Mouse (Mus musculus): ENCODE measurements at regions not wholly inside any gene's neighbourhood (a gene's known extent, or its start where the extent isn't known, plus 50 kb on each side); places are given as distances from the start of the nearest gene placed in this dataset.

DNA sequence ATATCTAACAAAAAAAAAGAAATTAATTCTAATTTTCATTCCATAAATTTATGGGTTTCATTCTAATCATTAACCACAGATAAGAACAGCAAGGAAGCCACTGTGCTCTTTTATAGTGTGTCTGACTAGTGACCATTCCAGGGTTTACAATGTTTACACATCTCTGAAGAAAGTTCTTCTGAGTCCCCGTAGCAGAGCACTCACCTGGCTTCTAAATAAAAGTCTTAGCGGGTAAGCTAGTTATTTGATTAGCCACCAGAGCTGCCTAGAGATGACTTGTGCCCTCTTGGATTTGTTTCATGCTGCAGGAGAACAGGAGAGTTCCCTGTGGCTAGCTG, 206.7 kb upstream of the Ank start:
- TF ChIP-seq CTCF (IDR thresholded peaks at IDR 0.05; ENCODE audit: extremely low read depth, insufficient read length, insufficient replicate concordance, low read depth, low read length) (no peak), POLR2A (IDR thresholded peaks at IDR 0.05; ENCODE audit: low read depth, low read length) (no peak)
- Histone ChIP-seq H3K4me3 (ENCODE audit: low read depth, low read length) (no peak overlapping the region), H3K27me3 (ENCODE audit: control insufficient read depth, insufficient read depth, low read length) (no peaks in the 10 kb centered on the region), H3K4me1 (ENCODE audit: control insufficient read depth, insufficient read depth, insufficient read length, low read length) (no peaks in the 10 kb centered on the region), H3K27ac (ENCODE audit: insufficient read depth, low read depth, low read length) (no peak overlapping the region), H3K36me3 (ENCODE audit: control insufficient read depth, insufficient read depth, low read length) (no peaks in the 10 kb centered on the region)
- WGBS: 20% methylated on average over 2 of the region's 2 CpGs

DNA sequence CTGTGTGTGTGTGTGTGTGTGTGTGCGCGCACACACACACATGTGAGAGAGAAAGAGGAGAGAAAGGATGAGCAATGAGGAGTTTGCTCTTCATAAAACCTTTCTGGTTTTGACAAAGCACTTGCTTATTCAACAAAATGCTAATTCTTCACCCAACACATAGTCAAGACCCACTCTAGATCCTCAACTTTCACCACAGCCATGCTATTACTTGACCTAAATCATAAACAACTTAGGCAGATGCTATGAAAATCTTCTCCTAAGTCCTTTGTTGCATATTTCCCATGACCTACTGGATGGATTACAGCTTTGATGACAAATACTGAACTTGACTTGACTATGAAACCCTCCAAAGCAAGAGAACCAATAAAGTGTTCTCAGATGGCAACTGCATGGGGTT, 196.3 kb upstream of the Ank start:
- H3K4me1 ChIP-seq (ENCODE audit: control insufficient read depth, insufficient read depth, insufficient read length, low read length): no peaks in the 10 kb centered on the region
- no peak overlapping the region for H3K4me3 ChIP-seq (ENCODE audit: low read depth, low read length)
- H3K27ac ChIP-seq (ENCODE audit: insufficient read depth, low read depth, low read length): no peak overlapping the region
- H3K36me3 ChIP-seq (ENCODE audit: control insufficient read depth, insufficient read depth, low read length): no peaks in the 10 kb centered on the region
- H3K27me3 ChIP-seq (ENCODE audit: control insufficient read depth, insufficient read depth, low read length): no peaks in the 10 kb centered on the region
- 98% methylated on average over 2 of the region's 2 CpGs for WGBS
- TF ChIP-seq POLR2A (IDR thresholded peaks at IDR 0.05; ENCODE audit: low read depth, low read length): no peak
- TF ChIP-seq CTCF (IDR thresholded peaks at IDR 0.05; ENCODE audit: extremely low read depth, insufficient read length, insufficient replicate concordance, low read depth, low read length): no peak

DNA sequence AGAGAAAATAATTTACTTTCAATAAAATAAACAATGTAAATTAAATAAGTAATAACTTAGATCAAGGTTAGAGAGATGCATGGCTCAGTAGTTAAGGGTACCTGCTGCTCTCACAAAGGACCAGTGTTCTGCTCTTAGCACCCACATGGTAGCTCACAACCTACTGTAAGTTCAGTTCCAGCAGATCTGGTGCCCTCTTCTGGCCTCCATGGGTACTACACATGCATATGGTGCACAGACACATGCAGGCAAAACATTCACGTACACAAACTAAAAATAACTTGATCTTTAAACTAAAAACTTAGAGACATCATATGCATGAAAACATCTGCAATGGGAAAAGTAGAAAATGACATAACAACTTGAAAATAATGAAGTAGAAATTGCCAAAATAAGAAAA, 184.2 kb upstream of the Ank start:
- Histone ChIP-seq H3K4me1 (ENCODE audit: control insufficient read depth, insufficient read depth, insufficient read length, low read length) (no peaks in the 10 kb centered on the region), H3K27ac (ENCODE audit: insufficient read depth, low read depth, low read length) (no peak overlapping the region), H3K36me3 (ENCODE audit: control insufficient read depth, insufficient read depth, low read length) (no peaks in the 10 kb centered on the region), H3K4me3 (ENCODE audit: low read depth, low read length) (no peak overlapping the region), H3K27me3 (ENCODE audit: control insufficient read depth, insufficient read depth, low read length) (no peaks in the 10 kb centered on the region)
- TF ChIP-seq POLR2A (IDR thresholded peaks at IDR 0.05; ENCODE audit: low read depth, low read length) (no peak), CTCF (IDR thresholded peaks at IDR 0.05; ENCODE audit: extremely low read depth, insufficient read length, insufficient replicate concordance, low read depth, low read length) (no peak)
- WGBS: 88% methylated on average over 1 of the region's 1 CpGs

DNA sequence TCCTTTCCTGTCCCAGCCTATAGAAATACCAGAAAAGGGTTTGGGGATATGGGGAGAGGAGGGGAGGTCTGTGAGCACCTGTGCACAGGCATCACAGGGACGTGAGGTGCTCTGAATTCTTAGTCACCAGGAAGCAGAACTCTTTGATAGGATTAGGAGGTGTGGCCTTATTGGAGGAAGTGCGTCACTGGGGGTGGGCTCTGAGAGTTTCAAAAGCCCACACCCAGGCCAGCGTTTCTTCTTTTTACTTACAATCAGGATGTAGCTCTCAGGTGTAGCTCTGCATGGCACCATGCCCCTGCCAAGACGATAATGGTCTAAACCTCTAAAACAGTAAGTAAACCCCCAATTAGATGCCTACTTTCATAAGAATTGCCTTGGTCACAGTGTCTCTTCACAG, 162.6 kb upstream of the Ank start:
- no peak overlapping the region for H3K27ac ChIP-seq (ENCODE audit: insufficient read depth, low read depth, low read length)
- 62% methylated on average over 4 of the region's 4 CpGs for WGBS
- no peaks in the 10 kb centered on the region for H3K36me3 ChIP-seq (ENCODE audit: control insufficient read depth, insufficient read depth, low read length)
- no peak for TF ChIP-seq POLR2A (IDR thresholded peaks at IDR 0.05; ENCODE audit: low read depth, low read length)
- no peak for TF ChIP-seq CTCF (IDR thresholded peaks at IDR 0.05; ENCODE audit: extremely low read depth, insufficient read length, insufficient replicate concordance, low read depth, low read length)
- H3K27me3 ChIP-seq (ENCODE audit: control insufficient read depth, insufficient read depth, low read length): no peaks in the 10 kb centered on the region
- no peak overlapping the region for H3K4me3 ChIP-seq (ENCODE audit: low read depth, low read length)
- no peaks in the 10 kb centered on the region for H3K4me1 ChIP-seq (ENCODE audit: control insufficient read depth, insufficient read depth, insufficient read length, low read length)

DNA sequence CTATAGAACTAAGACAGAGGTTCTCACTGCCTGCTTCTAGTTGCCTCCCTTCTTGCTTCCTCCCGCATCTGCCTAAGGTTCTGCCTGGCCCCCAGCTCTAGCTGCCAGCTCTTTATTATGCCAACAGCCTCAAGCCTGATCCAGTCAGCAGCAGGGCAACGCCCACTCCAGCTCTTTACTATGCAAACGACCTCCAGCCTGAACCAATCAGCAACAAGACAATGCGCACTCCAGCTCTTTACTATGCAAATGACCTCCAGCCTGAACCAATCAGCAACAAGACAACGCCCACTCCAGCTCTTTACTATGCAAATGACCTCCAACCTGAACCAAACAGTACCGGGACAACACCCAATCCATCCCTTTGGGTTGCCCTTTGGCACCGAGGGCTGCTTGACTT, 162.2 kb upstream of the Ank start:
- WGBS: 61% methylated on average over 7 of the region's 7 CpGs
- TF ChIP-seq POLR2A (IDR thresholded peaks at IDR 0.05; ENCODE audit: low read depth, low read length): no peak
- no peak for TF ChIP-seq CTCF (IDR thresholded peaks at IDR 0.05; ENCODE audit: extremely low read depth, insufficient read length, insufficient replicate concordance, low read depth, low read length)
- Histone ChIP-seq H3K27ac (ENCODE audit: insufficient read depth, low read depth, low read length) (no peak overlapping the region), H3K27me3 (ENCODE audit: control insufficient read depth, insufficient read depth, low read length) (no peaks in the 10 kb centered on the region), H3K4me1 (ENCODE audit: control insufficient read depth, insufficient read depth, insufficient read length, low read length) (no peaks in the 10 kb centered on the region), H3K36me3 (ENCODE audit: control insufficient read depth, insufficient read depth, low read length) (no peaks in the 10 kb centered on the region), H3K4me3 (ENCODE audit: low read depth, low read length) (no peak overlapping the region)

DNA sequence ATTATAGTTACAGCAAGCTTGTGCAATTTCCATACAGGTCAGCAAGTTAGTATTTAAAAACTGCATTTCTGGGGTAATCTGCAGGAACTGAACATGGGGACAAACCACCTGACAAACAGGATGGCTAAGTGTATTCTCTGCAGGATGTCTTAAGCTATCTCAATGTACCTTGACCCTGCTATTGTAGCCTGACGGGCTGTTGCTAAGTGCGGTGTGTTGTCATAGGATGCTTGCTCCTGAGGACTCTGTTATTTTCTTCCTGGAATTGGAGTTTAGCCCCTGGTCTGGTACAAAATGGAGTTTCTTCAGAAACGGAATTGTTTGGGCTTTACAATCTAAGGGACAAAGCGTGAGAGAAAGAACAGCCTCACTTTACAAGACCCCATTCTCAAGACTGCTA, 161.4 kb upstream of the Ank start:
- 67% methylated on average over 4 of the region's 4 CpGs for WGBS
- TF ChIP-seq POLR2A (IDR thresholded peaks at IDR 0.05; ENCODE audit: low read depth, low read length) (no peak), CTCF (IDR thresholded peaks at IDR 0.05; ENCODE audit: extremely low read depth, insufficient read length, insufficient replicate concordance, low read depth, low read length) (no peak)
- Histone ChIP-seq H3K36me3 (ENCODE audit: control insufficient read depth, insufficient read depth, low read length) (no peaks in the 10 kb centered on the region), H3K4me1 (ENCODE audit: control insufficient read depth, insufficient read depth, insufficient read length, low read length) (no peaks in the 10 kb centered on the region), H3K4me3 (ENCODE audit: low read depth, low read length) (no peak overlapping the region), H3K27ac (ENCODE audit: insufficient read depth, low read depth, low read length) (no peak overlapping the region), H3K27me3 (ENCODE audit: control insufficient read depth, insufficient read depth, low read length) (no peaks in the 10 kb centered on the region)

DNA sequence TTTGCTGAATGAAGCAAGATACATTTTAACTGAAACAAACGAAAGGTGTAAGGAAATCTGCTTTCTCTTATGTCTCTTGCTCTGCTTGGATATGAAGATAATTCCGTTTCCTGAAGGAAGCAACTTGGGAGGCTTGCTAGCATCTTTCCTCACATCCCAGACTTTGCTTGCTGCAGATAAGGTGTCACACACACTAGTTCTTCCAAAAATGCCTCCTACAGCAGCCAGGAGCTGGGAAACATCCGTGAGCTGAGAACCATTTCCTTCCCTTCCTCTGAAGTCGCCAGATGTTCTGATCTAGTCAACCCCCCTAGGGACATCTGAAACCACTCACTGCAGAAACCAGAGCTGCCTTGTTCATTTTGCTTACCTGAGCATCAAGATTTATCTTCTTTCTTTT, 157.8 kb upstream of the Ank start:
- Histone ChIP-seq H3K27ac (ENCODE audit: insufficient read depth, low read depth, low read length) (no peak overlapping the region), H3K4me3 (ENCODE audit: low read depth, low read length) (no peak overlapping the region), H3K27me3 (ENCODE audit: control insufficient read depth, insufficient read depth, low read length) (no peaks in the 10 kb centered on the region), H3K4me1 (ENCODE audit: control insufficient read depth, insufficient read depth, insufficient read length, low read length) (no peaks in the 10 kb centered on the region), H3K36me3 (ENCODE audit: control insufficient read depth, insufficient read depth, low read length) (no peaks in the 10 kb centered on the region)
- TF ChIP-seq POLR2A (IDR thresholded peaks at IDR 0.05; ENCODE audit: low read depth, low read length): no peak
- TF ChIP-seq CTCF (IDR thresholded peaks at IDR 0.05; ENCODE audit: extremely low read depth, insufficient read length, insufficient replicate concordance, low read depth, low read length): no peak
- WGBS: 63% methylated on average over 4 of the region's 4 CpGs

Measured in small intestine, adult 2 months (tissue).